Mouse (Mus musculus) megakaryocyte, embryonic 14.5 days (primary cell): ENCODE data around the gene Gm20388.

ENCODE experiments used
- FLI1 ChIP-seq: IDR thresholded peaks from 2 replicates; pipeline ENCODE4 v1.6.1; 2012; ENCODE audit warnings: low read length, inconsistent platforms, mixed read lengths
- GATA1 ChIP-seq: IDR thresholded peaks from 3 replicates; pipeline ENCODE4 v1.6.1; 2012; ENCODE audit warnings: mixed read lengths, low read length, inconsistent platforms, borderline replicate concordance

- TF ChIP-seq GATA1 = no peak
- TF ChIP-seq FLI1 = no peak
These were observed 1964.9 kb downstream of the Gm20388 start for GRCm38 (mm10) chr8:121875517-121875916.
